8 mouse cellular contexts compared by ENCODE assay signal in genomic region chr17:6316379-6317126, GRCm38 (mm10). TPM values are rescaled to one million over a fixed set of nuclear protein-coding genes. Genes with fewer than 3 reads are reported as not detected.
A peak's percentile ranks its signal among the peaks of the same experiment; 100 is the strongest.
DNase-seq lines count a peak whose midpoint lies in the region; ATAC-seq and TF ChIP-seq lines count a peak whose summit lies in the region.
"Not testable (repeated sequence)": the region's sequence is repeated elsewhere in the genome, so short reads cannot be mapped to it uniquely, and the experiment has no call there.

No protein-coding gene starts in this region.

- H3K27me3 ChIP-seq in hindbrain, postnatal 0 days (ENCODE audit: insufficient read depth, low read length): not testable (repeated sequence)

- H3K9ac ChIP-seq in hindbrain, postnatal 0 days (replicated peaks; ENCODE audit: low read length): not testable (repeated sequence)

- H3K4me1 ChIP-seq in cortical plate, adult 2 months (ENCODE audit: control insufficient read depth, insufficient read depth, low read length); hindbrain, postnatal 0 days (ENCODE audit: insufficient read depth, low read length): not testable (repeated sequence)

- peak overlapping the region; percentile 34; the same call in 1 of the 2 replicates for H3K4me3 ChIP-seq in cortical plate, adult 2 months (ENCODE audit: insufficient read depth, low read length)
- peak overlapping the region; percentile 34 for H3K4me3 ChIP-seq in hindbrain, postnatal 0 days (ENCODE audit: low read length)
- H3K4me3 ChIP-seq in macrophage (ENCODE audit: inconsistent target): peak overlapping the region; percentile 31

- not testable (repeated sequence) for TF ChIP-seq CTCF in cortical plate, adult 2 months (IDR thresholded peaks at IDR 0.05; ENCODE audit: extremely low read depth, insufficient read depth, low read length); hindbrain, postnatal 0 days (IDR thresholded peaks at IDR 0.05; ENCODE audit: low read depth)

- ATAC-seq in hindbrain, postnatal 0 days: peak; percentile 41; the same call in 1 of the 2 replicates

- not testable (repeated sequence) for TF ChIP-seq POLR2A in cortical plate, adult 2 months (IDR thresholded peaks at IDR 0.05; ENCODE audit: extremely low read depth, insufficient read depth, low read length)

- not testable (repeated sequence) for H3K36me3 ChIP-seq in hindbrain, postnatal 0 days (ENCODE audit: insufficient read depth, low read length); macrophage (ENCODE audit: inconsistent target)

- H3K9me3 ChIP-seq in hindbrain, postnatal 0 days (ENCODE audit: low read length): not testable (repeated sequence)

- peak; percentile 3 for DNase-seq in ZHBTc4 (ENCODE audit: low read depth, low spot score)
- peak; percentile 49 for DNase-seq in gastrocnemius, postnatal 14 days
- peak; percentile 62 for DNase-seq in hindbrain, postnatal 0 days (ENCODE audit: low spot score)
- peak; percentile 72 to 76 for DNase-seq in left cerebral cortex, postnatal 14 days (ENCODE audit: low spot score in 2 of 2)
- peak; percentile 69 for DNase-seq in right cerebral cortex, adult 18-20 months
- DNase-seq in urinary bladder, postnatal 14 days (ENCODE audit: low spot score): peak; percentile 49

- H3K79me2 ChIP-seq in macrophage (ENCODE audit: inconsistent target): not testable (repeated sequence)

- intact Hi-C loops in gastrocnemius, postnatal 14 days (cut with DNase I; ENCODE audit: low total_unique reads); left cerebral cortex, postnatal 14 days (cut with DNase I): not testable (repeated sequence)

- not testable (repeated sequence) for H3K27ac ChIP-seq in cortical plate, adult 2 months (ENCODE audit: insufficient read depth, low read length)
- H3K27ac ChIP-seq in hindbrain, postnatal 0 days: peak overlapping the region; percentile 67; the same call in 1 of the 2 replicates
- H3K27ac ChIP-seq in macrophage: peak overlapping the region; percentile 37; the same call in 1 of the 2 replicates

- H3K4me2 ChIP-seq in hindbrain, postnatal 0 days (ENCODE audit: low read depth, low read length): peak overlapping the region; percentile 46

- under 1% methylated on average over 36 of the region's 38 CpGs for WGBS in hindbrain, postnatal 0 days
- under 1% methylated on average over 16 of the region's 38 CpGs for WGBS in macrophage (ENCODE audit: missing documents)

RNA-seq across cellular contexts. Expression of gene Dynlt1a, which starts 0.7 kb away (rescaled TPM):
- 10.5 and 10.9 TPM in 2 replicates for polyA plus RNA-seq in cortical plate, adult 2 months (2012; rRNA removed)
- total RNA-seq in gastrocnemius, postnatal 14 days (2021): 1 to 10 TPM; 2.1 to 2.6 TPM
- 23.2 and 28.8 TPM in 2 replicates for total RNA-seq in hindbrain, postnatal 0 days (2014; rRNA removed)
- 40.4 and 42.6 TPM in 2 replicates for polyA plus RNA-seq in hindbrain, postnatal 0 days (2015; fragmentation: Nextera tagmentation; extraction: Ambion mirVana)
- total RNA-seq in left cerebral cortex, postnatal 14 days (2021): 10 to 100 TPM; 14.9 to 16.2 TPM
- 10 to 100 TPM in 8 of 26 experiments, 1 to 10 TPM in 18; 1.5 to 20.4 (median 6.0) TPM for total RNA-seq in macrophage (2018; cell fraction: chromatin; rRNA removed)
- total RNA-seq in macrophage (2018; cell fraction: cytosol; rRNA removed): 1 to 10 TPM; 4.6 to 8.3 (median 6.2) TPM
- 10 to 100 TPM in 3 of 26 experiments, 1 to 10 TPM in 23; 1.5 to 12.4 (median 4.7) TPM for total RNA-seq in macrophage (2018; cell fraction: nucleus; rRNA removed)
- polyA plus RNA-seq in macrophage (2018): 7.5 to 14.1 TPM (median 7.8 TPM) in 3 replicates

RNA-seq across cellular contexts. Expression of gene Tmem181a, which starts 59.9 kb away (rescaled TPM):
- polyA plus RNA-seq in cortical plate, adult 2 months (2012; rRNA removed): 67.3 and 70.8 TPM in 2 replicates
- 1 to 10 TPM; 5.9 to 6.1 TPM for total RNA-seq in gastrocnemius, postnatal 14 days (2021)
- 71.5 and 75.2 TPM in 2 replicates for total RNA-seq in hindbrain, postnatal 0 days (2014; rRNA removed)
- 58.7 and 59.1 TPM in 2 replicates for polyA plus RNA-seq in hindbrain, postnatal 0 days (2015; fragmentation: Nextera tagmentation; extraction: Ambion mirVana)
- total RNA-seq in left cerebral cortex, postnatal 14 days (2021): 10 to 100 TPM; 93.1 to 93.7 TPM
- total RNA-seq in macrophage (2018; cell fraction: chromatin; rRNA removed): 10 to 100 TPM; 12.2 to 51.4 (median 29.8) TPM
- 10 to 100 TPM in 25 of 26 experiments, 1 to 10 TPM in 1; 9.9 to 25.5 (median 15.9) TPM for total RNA-seq in macrophage (2018; cell fraction: cytosol; rRNA removed)
- 10 to 100 TPM; 16.5 to 56.4 (median 31.3) TPM for total RNA-seq in macrophage (2018; cell fraction: nucleus; rRNA removed)
- 12.7 to 21.3 TPM (median 19.3 TPM) in 3 replicates for polyA plus RNA-seq in macrophage (2018)

Comparison
In these comparisons a context has a peak if more than half of its experiments do, and no peak if none do; other contexts are left out.
1. DNase-seq: peak in every context shown above with its lines; median percentile 74 in left cerebral cortex, postnatal 14 days; 69 in right cerebral cortex, adult 18-20 months; 62 in hindbrain, postnatal 0 days; 49 in gastrocnemius, postnatal 14 days; 49 in urinary bladder, postnatal 14 days; 3 in ZHBTc4.
2. RNA of gene Tmem181a, which starts 59.9 kb away (total RNA-seq): 93.1 to 93.7 TPM in left cerebral cortex, postnatal 14 days and 71.5 to 75.2 TPM in hindbrain, postnatal 0 days; 5.9 to 6.1 TPM in gastrocnemius, postnatal 14 days; every median in the first group is over 10 times any median in the second.
3. Peak in every context shown above with its lines, with median percentiles within 50 percentile points of each other: H3K4me3 ChIP-seq.